Mouse (Mus musculus): ENCODE data around the gene Ccnk. TPM values are rescaled to one million over a fixed set of nuclear protein-coding genes. Genes with fewer than 3 reads are reported as not detected.
A peak's percentile ranks its signal among the peaks of the same experiment; 100 is the strongest.

The Ccnk gene
- polyA plus RNA-seq, 1 experiment from 2014 or later: 3.4 TPM

- Histone ChIP-seq H3K27me3 (ENCODE audit: low read depth, poor library complexity, severe bottlenecking) (no peaks in the 10 kb centered on the region), H3K4me3 (no peak overlapping the region), H3K27ac (no peak overlapping the region), H3K9me3 (replicated peaks) (no peaks in the 10 kb centered on the region), H3K4me1 (peaks cover 4% of the 10 kb centered on the region), H3K36me3 (no peaks in the 10 kb centered on the region)
- WGBS: 81% methylated on average over 3 of the region's 3 CpGs
- no peak for DNase-seq (ENCODE audit: low spot score)
Measured at GRCm38 (mm10) chr12:108170467-108170866, 8.9 kb upstream of the Ccnk start.

- Histone ChIP-seq H3K36me3 (no peaks in the 10 kb centered on the region), H3K9me3 (replicated peaks) (no peaks in the 10 kb centered on the region), H3K27ac (no peak overlapping the region), H3K27me3 (ENCODE audit: low read depth, poor library complexity, severe bottlenecking) (no peaks in the 10 kb centered on the region), H3K4me3 (no peak overlapping the region), H3K4me1 (peaks cover 7% of the 10 kb centered on the region)
- no peak for DNase-seq (ENCODE audit: low spot score)
Measured at GRCm38 (mm10) chr12:108171336-108171735, 8.0 kb upstream of the Ccnk start.

- Histone ChIP-seq H3K9me3 (replicated peaks) (no peaks in the 10 kb centered on the region), H3K4me1 (peaks cover 20% of the 10 kb centered on the region), H3K4me3 (no peak overlapping the region), H3K36me3 (no peaks in the 10 kb centered on the region), H3K27ac (no peak overlapping the region), H3K27me3 (ENCODE audit: low read depth, poor library complexity, severe bottlenecking) (no peaks in the 10 kb centered on the region)
- WGBS: 72% methylated on average over 4 of the region's 4 CpGs
- no peak for DNase-seq (ENCODE audit: low spot score)
Measured at GRCm38 (mm10) chr12:108172639-108173038, 6.7 kb upstream of the Ccnk start.

GRCm38 (mm10) chr12:108174606-108175505 is 4.5 kb upstream of the Ccnk start:
- Histone ChIP-seq H3K27ac (no peak overlapping the region), H3K4me1 (peaks cover 24% of the 10 kb centered on the region), H3K4me3 (no peak overlapping the region), H3K27me3 (ENCODE audit: low read depth, poor library complexity, severe bottlenecking) (no peaks in the 10 kb centered on the region), H3K9me3 (replicated peaks) (no peaks in the 10 kb centered on the region), H3K36me3 (no peaks in the 10 kb centered on the region)
- no peak for DNase-seq (ENCODE audit: low spot score)
- WGBS: 75% methylated on average over 8 of the region's 8 CpGs

- 84% methylated on average over 3 of the region's 3 CpGs for WGBS
- no peak for DNase-seq (ENCODE audit: low spot score)
- Histone ChIP-seq H3K4me1 (peaks cover 32% of the 10 kb centered on the region), H3K9me3 (replicated peaks) (no peaks in the 10 kb centered on the region), H3K27me3 (ENCODE audit: low read depth, poor library complexity, severe bottlenecking) (no peaks in the 10 kb centered on the region), H3K36me3 (no peaks in the 10 kb centered on the region), H3K27ac (no peak overlapping the region), H3K4me3 (no peak overlapping the region)
Measured at GRCm38 (mm10) chr12:108176366-108176765, 3.0 kb upstream of the Ccnk start.

GRCm38 (mm10) chr12:108178331-108179245 is 791 bp upstream of the Ccnk start:
- no peaks in the 10 kb centered on the region for H3K9me3 ChIP-seq (replicated peaks)
- peaks cover 18% of the 10 kb centered on the region for H3K36me3 ChIP-seq
- under 1% methylated on average over 103 of the region's 103 CpGs for WGBS
- H3K27me3 ChIP-seq (ENCODE audit: low read depth, poor library complexity, severe bottlenecking): no peaks in the 10 kb centered on the region
- DNase-seq (ENCODE audit: low spot score): peak; percentile 64
- H3K4me1 ChIP-seq: peaks cover 32% of the 10 kb centered on the region
- H3K27ac ChIP-seq: peak overlapping the region; percentile 94
- H3K4me3 ChIP-seq: peak overlapping the region; percentile 97

GRCm38 (mm10) chr12:108179246-108179320 is 296 bp upstream of the Ccnk start, which contains the start of gene Setd3:
Gene Setd3, minus strand, starts transcription at chr12:108179314.
- Histone ChIP-seq H3K27ac (peak within 1 kb of the TSS; percentile 94), H3K4me1 (peaks cover 32% of the 10 kb centered on the region), H3K4me3 (peak within 1 kb of the TSS; percentile 97), H3K9me3 (replicated peaks) (no peaks in the 10 kb centered on the region), H3K27me3 (ENCODE audit: low read depth, poor library complexity, severe bottlenecking) (no peaks in the 10 kb centered on the region), H3K36me3 (peaks cover 23% of the 10 kb centered on the region)
- no peak for DNase-seq (ENCODE audit: low spot score)
- 1% methylated on average over 9 of the region's 9 CpGs for WGBS

- Histone ChIP-seq H3K4me1 (peaks cover 25% of the 10 kb centered on the region), H3K36me3 (peaks cover 48% of the 10 kb centered on the region), H3K27ac (no peak overlapping the region), H3K9me3 (replicated peaks) (no peaks in the 10 kb centered on the region), H3K27me3 (ENCODE audit: low read depth, poor library complexity, severe bottlenecking) (no peaks in the 10 kb centered on the region), H3K4me3 (no peak overlapping the region)
- DNase-seq (ENCODE audit: low spot score): no peak
- WGBS: 94% methylated on average over 6 of the region's 6 CpGs
Measured at GRCm38 (mm10) chr12:108181716-108182115, 2.3 kb downstream of the Ccnk start.

- H3K27me3 ChIP-seq (ENCODE audit: low read depth, poor library complexity, severe bottlenecking): no peaks in the 10 kb centered on the region
- no peak overlapping the region for H3K4me3 ChIP-seq
- no peaks in the 10 kb centered on the region for H3K4me1 ChIP-seq
- DNase-seq (ENCODE audit: low spot score): no peak
- WGBS: 91% methylated on average over 6 of the region's 6 CpGs
- H3K36me3 ChIP-seq: peaks cover 96% of the 10 kb centered on the region
- no peak overlapping the region for H3K27ac ChIP-seq
- no peaks in the 10 kb centered on the region for H3K9me3 ChIP-seq (replicated peaks)
Measured at GRCm38 (mm10) chr12:108187541-108188091, 8.2 kb downstream of the Ccnk start.

GRCm38 (mm10) chr12:108193878-108194277 is 14.5 kb downstream of the Ccnk start:
- DNase-seq (ENCODE audit: low spot score): no peak
- WGBS: 92% methylated on average over 5 of the region's 5 CpGs
- Histone ChIP-seq H3K9me3 (replicated peaks) (no peaks in the 10 kb centered on the region), H3K27me3 (ENCODE audit: low read depth, poor library complexity, severe bottlenecking) (no peaks in the 10 kb centered on the region), H3K36me3 (peaks cover 100% of the 10 kb centered on the region), H3K4me1 (no peaks in the 10 kb centered on the region), H3K4me3 (no peak overlapping the region), H3K27ac (no peak overlapping the region)

- H3K4me1 ChIP-seq: no peaks in the 10 kb centered on the region
- 96% methylated on average over 11 of the region's 11 CpGs for WGBS
Measured at GRCm38 (mm10) chr12:108195761-108196160, 16.4 kb downstream of the Ccnk start.

GRCm38 (mm10) chr12:108198447-108198846 is 19.1 kb downstream of the Ccnk start:
- Histone ChIP-seq H3K9me3 (replicated peaks) (no peaks in the 10 kb centered on the region), H3K27me3 (ENCODE audit: low read depth, poor library complexity, severe bottlenecking) (no peaks in the 10 kb centered on the region), H3K4me3 (no peak overlapping the region), H3K27ac (no peak overlapping the region), H3K4me1 (no peaks in the 10 kb centered on the region), H3K36me3 (peaks cover 100% of the 10 kb centered on the region)
- DNase-seq (ENCODE audit: low spot score): no peak
- 86% methylated on average over 4 of the region's 4 CpGs for WGBS

More at GRCm38 (mm10) chr12:108195761-108196160, 16.4 kb downstream of the Ccnk start:
- Histone ChIP-seq H3K36me3 (peaks cover 100% of the 10 kb centered on the region), H3K27me3 (ENCODE audit: low read depth, poor library complexity, severe bottlenecking) (no peaks in the 10 kb centered on the region), H3K4me3 (no peak overlapping the region), H3K9me3 (replicated peaks) (no peaks in the 10 kb centered on the region), H3K27ac (no peak overlapping the region)
- no peak for DNase-seq (ENCODE audit: low spot score)

GRCm38 (mm10) chr12:108200094-108200493 is 20.7 kb downstream of the Ccnk start:
- no peak for DNase-seq (ENCODE audit: low spot score)
- peaks cover 100% of the 10 kb centered on the region for H3K36me3 ChIP-seq
- H3K9me3 ChIP-seq (replicated peaks): no peaks in the 10 kb centered on the region
- H3K27me3 ChIP-seq (ENCODE audit: low read depth, poor library complexity, severe bottlenecking): no peaks in the 10 kb centered on the region
- H3K4me3 ChIP-seq: no peak overlapping the region
- H3K4me1 ChIP-seq: no peaks in the 10 kb centered on the region
- 97% methylated on average over 1 of the region's 1 CpGs for WGBS
- H3K27ac ChIP-seq: no peak overlapping the region
